Mouse (Mus musculus) urinary bladder, adult 2 months (tissue): ENCODE results near the gene Dxo. TPM values are rescaled to one million over a fixed set of nuclear protein-coding genes. Genes with fewer than 3 reads are reported as not detected.
"Not testable (repeated sequence)": the region's sequence is repeated elsewhere in the genome, so short reads cannot be mapped to it uniquely, and the experiment has no call there.

Source experiments
- DNase-seq: peaks from one replicate; pipeline ENCODE4 v3.0.0; 2022; ENCODE audit warnings: low spot score
- polyA plus RNA-seq: library from polyadenylated mRNA; depleted of rRNA; stranded (reverse); fragments of >200 nt; gene quantifications from 2 replicates; pipeline ENCODE4 v1.2.3, GENCODE M21; 2012; rRNA removed

Dxo gene
- polyA plus RNA-seq: 32.3 and 45.6 TPM in 2 replicates

- DNase-seq: peak; percentile 88
These were observed at the start of gene Dxo, which contains the start of gene Stk19 for GRCm38 (mm10) chr17:34836856-34837221. TSS of gene Dxo (plus strand) at chr17:34837019. TSS of gene Stk19 (minus strand) at chr17:34836945.

GRCm38 (mm10) chr17:34795016-34795415 is 41.8 kb upstream of the Dxo start:
- no peak for DNase-seq

- no peak for DNase-seq
These were observed 41.2 kb upstream of the Dxo start for GRCm38 (mm10) chr17:34795633-34796032.

GRCm38 (mm10) chr17:34796311-34797140 is 40.3 kb upstream of the Dxo start:
- DNase-seq: no peak

GRCm38 (mm10) chr17:34797211-34797995 is 39.4 kb upstream of the Dxo start:
- not testable (repeated sequence) for DNase-seq

GRCm38 (mm10) chr17:34798071-34798470 is 38.7 kb upstream of the Dxo start:
- DNase-seq: not testable (repeated sequence)

GRCm38 (mm10) chr17:34798866-34799530 is 37.8 kb upstream of the Dxo start:
- no peak for DNase-seq

GRCm38 (mm10) chr17:34799531-34799925 is 37.3 kb upstream of the Dxo start:
- no peak for DNase-seq

- DNase-seq: not testable (repeated sequence)
These were observed 36.0 kb upstream of the Dxo start for GRCm38 (mm10) chr17:34800781-34801305.

GRCm38 (mm10) chr17:34802756-34803155 is 34.1 kb upstream of the Dxo start:
- DNase-seq: not testable (repeated sequence)

- DNase-seq: not testable (repeated sequence)
These were observed 33.5 kb upstream of the Dxo start for GRCm38 (mm10) chr17:34803367-34803766.

- DNase-seq: not testable (repeated sequence)
These were observed 32.5 kb upstream of the Dxo start, which contains the start of gene Cyp21a1 for GRCm38 (mm10) chr17:34804301-34804700. TSS of gene Cyp21a1 (minus strand) at chr17:34804561.

- DNase-seq: no peak
These were observed 31.8 kb upstream of the Dxo start for GRCm38 (mm10) chr17:34804871-34805562.

- no peak for DNase-seq
These were observed 29.6 kb upstream of the Dxo start for GRCm38 (mm10) chr17:34807176-34807575.

GRCm38 (mm10) chr17:34808599-34809205 is 28.1 kb upstream of the Dxo start:
- DNase-seq: no peak

- not testable (repeated sequence) for DNase-seq
These were observed 26.4 kb upstream of the Dxo start for GRCm38 (mm10) chr17:34810411-34810810.

GRCm38 (mm10) chr17:34810811-34811210 is 26.0 kb upstream of the Dxo start:
- DNase-seq: not testable (repeated sequence)

- DNase-seq: no peak
These were observed 25.5 kb upstream of the Dxo start for GRCm38 (mm10) chr17:34811275-34811674.

GRCm38 (mm10) chr17:34813747-34814146 is 23.1 kb upstream of the Dxo start:
- not testable (repeated sequence) for DNase-seq

- no peak for DNase-seq
These were observed 21.9 kb upstream of the Dxo start for GRCm38 (mm10) chr17:34814818-34815370.
